Mouse (Mus musculus): Measurements from ENCODE around the gene Mprip.

- TF ChIP-seq TAL1 (IDR thresholded peaks at IDR 0.05; ENCODE audit: low read length) (no peak), GATA1 (IDR thresholded peaks at IDR 0.05; ENCODE audit: low read length) (no peak)
These were observed 18.7 kb upstream of the Mprip start for GRCm38 (mm10) chr11:59642420-59642819.

Data from erythroblast, embryonic 14.5 days (primary cell).